In the genomic region with DNA sequence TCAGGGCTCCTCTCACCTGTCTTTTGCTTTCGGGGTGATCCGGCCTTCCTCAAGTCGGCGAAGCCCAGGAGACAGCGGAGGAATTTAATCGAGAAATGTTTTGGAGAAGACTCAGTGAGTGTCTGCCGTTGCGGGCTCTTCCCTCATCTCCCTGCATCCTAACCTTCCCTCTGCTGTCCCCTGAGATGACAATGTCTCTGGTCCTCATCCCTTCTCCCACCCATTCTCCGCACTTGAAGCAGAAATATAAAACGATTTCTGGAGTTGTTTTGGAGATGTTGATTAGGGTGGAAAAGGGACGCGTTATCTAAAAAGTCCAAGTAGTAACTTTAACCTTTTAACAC, we compare ENCODE assay signal across 8 mouse cellular contexts. TPM values are rescaled to one million over a fixed set of nuclear protein-coding genes. Genes with fewer than 3 reads are reported as not detected.
DNase-seq lines count a peak whose midpoint lies in the region; ATAC-seq and TF ChIP-seq lines count a peak whose summit lies in the region.

No protein-coding gene starts in this region.

- no peaks in the 10 kb centered on the region for H3K9me3 ChIP-seq in embryonic facial prominence, embryonic 11.5 days (replicated peaks; ENCODE audit: control insufficient read depth, low read length)
- no peaks in the 10 kb centered on the region for H3K9me3 ChIP-seq in intestine, embryonic 14.5 days (ENCODE audit: control insufficient read depth, low read length)

- no peaks in the 10 kb centered on the region for H3K27me3 ChIP-seq in liver, adult 2 months (ENCODE audit: control insufficient read depth, insufficient read depth, low read length)
- no peaks in the 10 kb centered on the region for H3K27me3 ChIP-seq in embryonic facial prominence, embryonic 11.5 days (ENCODE audit: control insufficient read depth, insufficient read depth, low read length)
- no peaks in the 10 kb centered on the region for H3K27me3 ChIP-seq in intestine, embryonic 14.5 days (replicated peaks; ENCODE audit: control insufficient read depth, insufficient read depth, low read length)
- H3K27me3 ChIP-seq in myocyte (ENCODE audit: control insufficient read depth, insufficient read depth, insufficient read length), result no peaks in the 10 kb centered on the region

- under 1% methylated on average over 12 of the region's 12 CpGs for WGBS in liver, adult 2 months
- WGBS in embryonic facial prominence, embryonic 11.5 days, result 4% methylated on average over 12 of the region's 12 CpGs
- under 1% methylated on average over 12 of the region's 12 CpGs for WGBS in intestine, embryonic 14.5 days

- no peak for DNase-seq in liver, adult 2 months (ENCODE audit: extremely low read depth, low read depth, low spot score)
- no peak for DNase-seq in liver
- DNase-seq in embryonic facial prominence, embryonic 11.5 days (ENCODE audit: low spot score), result no peak
- DNase-seq in intestine, embryonic 14.5 days (ENCODE audit: low spot score), result no peak
- no peak for DNase-seq in gastrocnemius, postnatal 25 days
- DNase-seq in right cerebral cortex, postnatal 25 days, result no peak
- no peak for DNase-seq in left cerebral cortex, adult 18-20 months (ENCODE audit: low spot score in 2 of 2)

- H3K4me3 ChIP-seq in liver, adult 2 months (ENCODE audit: insufficient read depth, low read depth, low read length), result peak overlapping the region; percentile 95
- H3K4me3 ChIP-seq in embryonic facial prominence, embryonic 11.5 days (ENCODE audit: low read depth, low read length), result peak overlapping the region; percentile 70
- H3K4me3 ChIP-seq in intestine, embryonic 14.5 days (ENCODE audit: low read depth, low read length), result peak overlapping the region; percentile 77
- H3K4me3 ChIP-seq in myocyte, result peak overlapping the region; percentile 74

- no peak for ATAC-seq in embryonic facial prominence, embryonic 11.5 days (replicated peaks; ENCODE audit: insufficient number of reproducible peaks, low FRiP score, low TSS enrichment, low read depth)
- ATAC-seq in intestine, embryonic 14.5 days (replicated peaks; ENCODE audit: low FRiP score, low TSS enrichment, low read depth), result no peak

- no peaks in the 10 kb centered on the region for H3K79me2 ChIP-seq in liver, adult 2 months (ENCODE audit: control insufficient read depth, insufficient read depth, low read length)
- no peaks in the 10 kb centered on the region for H3K79me2 ChIP-seq in myocyte (ENCODE audit: control insufficient read depth, insufficient read depth)

- no peak for TF ChIP-seq CTCF in liver, adult 2 months (IDR thresholded peaks at IDR 0.05; ENCODE audit: low read depth, low read length)

- peak overlapping the region; percentile 64 for H3K4me2 ChIP-seq in embryonic facial prominence, embryonic 11.5 days (ENCODE audit: low read depth, low read length)
- peak overlapping the region; percentile 93 for H3K4me2 ChIP-seq in intestine, embryonic 14.5 days (ENCODE audit: low read length)
- H3K4me2 ChIP-seq in myocyte (ENCODE audit: low read depth), result peak overlapping the region; percentile 93

- H3K27ac ChIP-seq in liver, adult 2 months (replicated peaks; ENCODE audit: insufficient read depth, low read depth, low read length), result no peak overlapping the region
- H3K27ac ChIP-seq in embryonic facial prominence, embryonic 11.5 days (replicated peaks; ENCODE audit: low read depth, low read length), result no peak overlapping the region
- H3K27ac ChIP-seq in intestine, embryonic 14.5 days (ENCODE audit: low read depth), result no peak overlapping the region

- peak overlapping the region; percentile 82 for H3K9ac ChIP-seq in liver, adult 2 months (ENCODE audit: low read depth, low read length)
- H3K9ac ChIP-seq in embryonic facial prominence, embryonic 11.5 days (replicated peaks; ENCODE audit: low read length), result peak overlapping the region; percentile 64
- H3K9ac ChIP-seq in intestine, embryonic 14.5 days (ENCODE audit: low read length), result peak overlapping the region; percentile 57

- no peak overlapping the region for H3ac ChIP-seq in myocyte (ENCODE audit: control insufficient read depth, insufficient read length)

- H3K36me3 ChIP-seq in liver, adult 2 months (ENCODE audit: control insufficient read depth, insufficient read depth, low read length), result peaks cover 16% of the 10 kb centered on the region
- no peaks in the 10 kb centered on the region for H3K36me3 ChIP-seq in embryonic facial prominence, embryonic 11.5 days (replicated peaks; ENCODE audit: control insufficient read depth, insufficient read depth, low read depth, low read length)
- H3K36me3 ChIP-seq in intestine, embryonic 14.5 days (ENCODE audit: control insufficient read depth, insufficient read depth, low read length), result peaks cover 16% of the 10 kb centered on the region
- H3K36me3 ChIP-seq in myocyte (ENCODE audit: control insufficient read depth, insufficient read depth), result peaks cover 5% of the 10 kb centered on the region

- TF ChIP-seq POLR2A in liver, adult 2 months (IDR thresholded peaks at IDR 0.05; ENCODE audit: extremely low read depth, insufficient read depth, low read length), result no peak
- no peak for TF ChIP-seq POLR2A in myocyte (IDR thresholded peaks at IDR 0.05; ENCODE audit: insufficient read length, low read depth)

- no peaks in the 10 kb centered on the region; the same call in 1 of the 2 replicates for H3K4me1 ChIP-seq in liver, adult 2 months (ENCODE audit: control insufficient read depth, insufficient read depth, low read length)
- no peaks in the 10 kb centered on the region for H3K4me1 ChIP-seq in embryonic facial prominence, embryonic 11.5 days (ENCODE audit: control insufficient read depth, insufficient read depth, low read length)
- peaks cover 7% of the 10 kb centered on the region for H3K4me1 ChIP-seq in intestine, embryonic 14.5 days (replicated peaks; ENCODE audit: control insufficient read depth, insufficient read depth, low read length)

TF ChIP-seq in myocyte, 11 proteins besides CTCF, POLR2A, EP300 and RAD21:
- no peak for TF ChIP-seq MAX (IDR thresholded peaks at IDR 0.05; ENCODE audit: low read depth)
- no peak for TF ChIP-seq TCF3 (IDR thresholded peaks at IDR 0.05; ENCODE audit: insufficient read length, low read depth)
- TF ChIP-seq TCF12 (IDR thresholded peaks at IDR 0.05; ENCODE audit: insufficient read depth, poor library complexity, severe bottlenecking), result no peak
- TF ChIP-seq REST (IDR thresholded peaks at IDR 0.05; ENCODE audit: insufficient read depth, insufficient read length), result no peak
- no peak for TF ChIP-seq USF1 (IDR thresholded peaks at IDR 0.05; ENCODE audit: low read depth)
- no peak for TF ChIP-seq MYOG (IDR thresholded peaks at IDR 0.05; ENCODE audit: control insufficient read depth in 1 of 3, insufficient read depth in 1 of 3, insufficient read length in 2 of 3, low read depth in 2 of 3)
- TF ChIP-seq MYOD1 (IDR thresholded peaks at IDR 0.05; ENCODE audit: control insufficient read depth in 1 of 3, insufficient read length in 2 of 3, low read depth in 2 of 3), result no peak
- TF ChIP-seq POLR2AphosphoS2 (IDR thresholded peaks at IDR 0.05; ENCODE audit: insufficient read length, low read depth), result no peak
- no peak for TF ChIP-seq CEBPB (IDR thresholded peaks at IDR 0.05; ENCODE audit: insufficient read depth, poor library complexity, severe bottlenecking)
- TF ChIP-seq E2F4 (IDR thresholded peaks at IDR 0.05; ENCODE audit: insufficient read depth), result no peak
TF ChIP-seq in myocyte: peak in this region for 0.

RNA-seq across cellular contexts. Expression of a gene that starts 0.4 kb away (rescaled TPM):
- 13.7 and 13.8 TPM in 2 replicates for total RNA-seq in liver, adult 2 months (2014; rRNA removed)
- polyA plus RNA-seq in liver, adult 2 months (2012; rRNA removed), result 10.1 and 12.5 TPM in 2 replicates
- polyA plus RNA-seq in embryonic facial prominence, embryonic 11.5 days (2014; fragmentation: Nextera tagmentation; extraction: Ambion mirVana), result 33.3 and 40.9 TPM in 2 replicates
- polyA plus RNA-seq in intestine, embryonic 14.5 days (2014; fragmentation: Nextera tagmentation; extraction: Ambion mirVana), result 36.0 and 38.3 TPM in 2 replicates
- 48.4 TPM for polyA plus RNA-seq in myocyte (2012; fragmentation: generic; extraction: Trizol)
- total RNA-seq in gastrocnemius, postnatal 25 days (2021), result 10 to 100 TPM; 12.5 to 16.6 TPM
- 10 to 100 TPM; 63.0 to 64.6 TPM for total RNA-seq in left cerebral cortex, adult 18-20 months (2021)

RNA-seq across cellular contexts. Expression of a gene that starts 28.2 kb away (rescaled TPM):
- not detected in 2 replicates for total RNA-seq in liver, adult 2 months (2014; rRNA removed)
- 0.10 TPM in 1 of 2 replicates, not detected in the other for polyA plus RNA-seq in liver, adult 2 months (2012; rRNA removed)
- polyA plus RNA-seq in embryonic facial prominence, embryonic 11.5 days (2014; fragmentation: Nextera tagmentation; extraction: Ambion mirVana), result 6.5 and 6.7 TPM in 2 replicates
- polyA plus RNA-seq in intestine, embryonic 14.5 days (2014; fragmentation: Nextera tagmentation; extraction: Ambion mirVana), result 1.3 and 1.7 TPM in 2 replicates
- not detected for polyA plus RNA-seq in myocyte (2012; fragmentation: generic; extraction: Trizol)
- under 1 TPM in 1 of 2 experiments, not detected in 1; 0.16 TPM for total RNA-seq in gastrocnemius, postnatal 25 days (2021)
- not detected for total RNA-seq in left cerebral cortex, adult 18-20 months (2021)

RNA-seq across cellular contexts. Expression of a gene that starts 31.8 kb away (rescaled TPM):
- total RNA-seq in liver, adult 2 months (2014; rRNA removed), result 13.6 and 17.7 TPM in 2 replicates
- polyA plus RNA-seq in liver, adult 2 months (2012; rRNA removed), result 7.4 and 8.0 TPM in 2 replicates
- 2.1 and 2.8 TPM in 2 replicates for polyA plus RNA-seq in embryonic facial prominence, embryonic 11.5 days (2014; fragmentation: Nextera tagmentation; extraction: Ambion mirVana)
- polyA plus RNA-seq in intestine, embryonic 14.5 days (2014; fragmentation: Nextera tagmentation; extraction: Ambion mirVana), result 4.2 and 4.6 TPM in 2 replicates
- 11.3 TPM for polyA plus RNA-seq in myocyte (2012; fragmentation: generic; extraction: Trizol)
- total RNA-seq in gastrocnemius, postnatal 25 days (2021), result 1 to 10 TPM; 2.9 to 4.2 TPM
- 10 to 100 TPM; 24.8 to 25.6 TPM for total RNA-seq in left cerebral cortex, adult 18-20 months (2021)

RNA-seq across cellular contexts. Expression of a gene that starts 38.1 kb away (rescaled TPM):
- total RNA-seq in liver, adult 2 months (2014; rRNA removed), result 16.1 and 19.1 TPM in 2 replicates
- polyA plus RNA-seq in liver, adult 2 months (2012; rRNA removed), result 10.2 and 14.4 TPM in 2 replicates
- polyA plus RNA-seq in embryonic facial prominence, embryonic 11.5 days (2014; fragmentation: Nextera tagmentation; extraction: Ambion mirVana), result 17.9 and 24.0 TPM in 2 replicates
- polyA plus RNA-seq in intestine, embryonic 14.5 days (2014; fragmentation: Nextera tagmentation; extraction: Ambion mirVana), result 22.3 and 23.5 TPM in 2 replicates
- 5.8 TPM for polyA plus RNA-seq in myocyte (2012; fragmentation: generic; extraction: Trizol)
- 10 to 100 TPM; 20.4 to 21.3 TPM for total RNA-seq in gastrocnemius, postnatal 25 days (2021)
- 10 to 100 TPM; 43.2 to 45.0 TPM for total RNA-seq in left cerebral cortex, adult 18-20 months (2021)
